Mouse (Mus musculus) gastrocnemius, postnatal 10 days (tissue): ENCODE results near the gene Slc5a4b. TPM values are rescaled to one million over a fixed set of nuclear protein-coding genes. Genes with fewer than 3 reads are reported as not detected.
"Not testable (repeated sequence)": the region's sequence is repeated elsewhere in the genome, so short reads cannot be mapped to it uniquely, and the experiment has no call there.

Experiments used
- DNase-seq: peaks from one replicate; pipeline ENCODE4 v3.0.0; 2021; ENCODE audit warnings: mixed read lengths
- long read RNA-seq, 2 experiments: library from polyadenylated mRNA; stranded (forward); transcript quantifications; one replicate each; pipeline ENCODE4 v2.0.0; 2021
- total RNA-seq, 2 experiments: library from RNA; stranded (reverse); gene quantifications; 2 replicates each; pipeline ENCODE4 v1.2.3; 2021

The Slc5a4b gene
- total RNA-seq: not detected
- long read RNA-seq, experiment 1: 0 reads
- long read RNA-seq, experiment 2: 0 reads

DNA sequence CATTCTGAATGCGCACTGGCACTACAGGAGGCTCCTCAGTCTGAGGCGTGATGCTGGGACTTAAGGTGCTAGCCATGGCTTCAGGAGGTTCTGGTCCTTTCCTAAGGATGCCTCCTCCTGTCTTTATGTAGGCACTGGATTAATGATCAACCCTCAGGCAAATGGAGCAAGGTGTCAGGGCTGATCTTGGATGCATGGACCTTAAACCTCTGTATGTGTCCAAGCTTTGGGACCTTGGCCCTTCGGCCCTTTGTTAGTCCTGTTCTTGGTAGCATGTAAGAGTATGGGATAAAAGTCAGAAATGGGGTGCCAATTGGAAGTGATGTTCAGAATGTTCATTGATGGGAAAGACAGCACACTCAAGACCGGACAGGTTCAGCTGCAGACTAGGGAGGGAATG lies at the start of gene Slc5a4b:
Gene Slc5a4b (minus strand): TSS at position 101 of the 400 bp plus-strand sequence.
- no peak for DNase-seq

DNA sequence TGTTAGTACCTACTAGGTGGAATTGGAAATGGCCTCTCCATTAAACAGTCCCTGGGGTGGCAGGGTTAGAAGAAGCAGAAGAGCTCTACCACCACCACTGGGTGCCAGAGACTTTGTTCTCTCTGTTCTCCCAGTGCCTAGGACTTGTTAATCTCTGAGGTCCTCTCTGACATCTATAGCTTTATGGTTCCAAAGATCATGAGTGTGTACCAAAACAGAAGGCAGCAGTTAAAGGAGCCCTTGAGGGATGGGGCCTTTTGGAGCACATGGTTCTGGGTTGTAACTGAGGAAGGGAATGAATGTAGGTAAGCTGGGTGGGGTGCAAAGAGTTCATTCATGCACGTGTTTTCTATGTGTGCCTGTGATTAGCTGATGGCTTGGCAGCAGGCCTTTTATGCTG lies 47.2 kb upstream of the Slc5a4b start:
- no peak for DNase-seq

DNA sequence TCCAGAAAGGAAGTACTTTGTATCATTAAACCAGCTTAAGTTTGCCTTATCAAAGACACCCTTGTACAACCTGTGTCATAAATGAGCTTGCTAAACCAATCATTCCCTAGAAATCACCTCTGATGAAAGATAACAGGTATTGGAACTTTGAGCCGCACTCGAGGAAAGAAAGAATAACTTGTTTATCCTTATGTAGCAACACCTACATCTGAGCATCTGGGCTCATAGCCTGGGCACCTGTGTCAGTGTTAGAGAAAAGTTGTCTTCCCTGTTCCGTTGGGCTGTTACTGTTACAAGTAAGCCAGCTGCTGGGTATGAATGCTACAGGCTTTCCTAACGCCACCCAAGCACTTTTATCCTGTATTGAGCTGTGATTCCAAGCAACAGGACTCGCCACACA lies 46.8 kb upstream of the Slc5a4b start:
- DNase-seq: no peak

DNA sequence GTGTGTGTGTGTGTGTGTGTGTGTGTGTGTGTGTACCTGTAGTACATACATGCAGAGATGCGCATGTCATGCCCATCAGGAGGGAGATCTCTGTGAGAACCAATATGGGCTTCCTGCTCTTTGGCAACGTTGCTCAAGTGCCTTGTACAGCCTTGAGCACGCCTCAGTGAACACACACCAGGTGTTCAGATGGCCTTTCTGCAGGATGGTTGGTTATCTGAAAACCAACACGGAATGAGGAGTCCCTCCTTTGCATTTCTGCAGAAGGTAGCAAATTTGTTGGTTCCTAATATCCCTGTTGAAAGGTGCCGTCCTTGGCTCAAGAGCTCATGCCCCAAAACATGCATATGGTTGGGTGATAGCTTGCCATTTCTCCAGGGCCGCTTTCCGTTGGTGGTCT lies 45.1 kb upstream of the Slc5a4b start:
- DNase-seq: no peak

DNA sequence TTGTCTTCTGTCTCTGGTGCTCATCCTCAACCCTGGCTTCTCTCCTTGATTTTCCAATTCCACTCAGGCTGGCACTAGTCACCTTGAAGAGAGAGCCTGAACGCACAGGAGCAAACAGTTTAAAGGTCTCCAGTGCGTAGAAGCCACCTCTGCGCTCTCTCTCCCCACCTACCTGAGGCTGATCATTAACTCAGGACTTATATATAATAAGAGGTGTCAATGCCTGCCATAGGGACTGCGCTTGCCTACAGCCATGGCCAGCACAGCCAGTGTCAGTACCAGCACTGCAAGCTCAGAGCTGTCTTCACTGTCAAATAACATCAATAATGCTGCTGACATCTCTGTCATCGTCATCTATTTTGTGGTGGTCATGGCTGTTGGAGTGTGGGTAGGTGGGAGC lies 36.5 kb upstream of the Slc5a4b start, which contains the start of gene Slc5a4a:
Gene Slc5a4a (plus strand): TSS at position 174 of the 400 bp plus-strand sequence.
- no peak for DNase-seq

DNA sequence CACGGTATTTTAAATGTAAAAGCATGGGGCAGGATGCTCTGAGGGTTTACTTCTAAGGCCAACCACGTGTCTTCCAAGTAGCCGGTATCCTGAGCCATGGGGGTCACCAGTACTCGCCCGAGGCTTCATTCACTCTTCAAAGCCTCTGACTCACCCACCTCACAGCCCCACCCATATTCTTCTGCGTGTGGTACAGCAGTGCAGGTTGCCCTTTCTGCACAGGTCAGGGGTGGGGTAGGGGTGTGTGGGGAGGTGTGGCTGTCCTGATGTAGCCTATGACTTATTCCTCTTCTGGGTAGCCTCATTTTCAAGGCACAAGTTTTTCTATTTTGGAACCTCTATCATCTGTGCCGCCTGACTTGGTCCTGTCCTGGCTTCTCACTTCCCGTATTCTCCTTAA lies 36.1 kb upstream of the Slc5a4b start:
- no peak for DNase-seq

DNA sequence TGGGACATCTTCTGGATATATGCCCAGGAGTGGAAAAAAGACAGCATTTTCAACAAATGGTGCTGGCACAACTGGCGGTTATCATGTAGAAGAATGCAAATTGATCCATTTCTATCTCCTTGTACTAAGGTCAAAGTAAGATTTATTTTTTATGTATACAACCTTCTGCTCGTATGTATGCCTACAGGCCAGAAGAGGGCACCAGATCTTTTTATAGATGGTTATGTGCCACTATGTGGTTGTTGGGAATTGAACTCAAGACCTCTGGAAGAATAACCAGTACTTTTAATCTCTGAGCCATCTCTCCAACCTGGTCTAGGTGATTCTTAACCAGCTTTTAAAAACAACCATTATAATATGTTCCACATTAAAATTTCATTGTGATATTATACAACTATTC lies 25.6 kb upstream of the Slc5a4b start:
- no peak for DNase-seq

DNA sequence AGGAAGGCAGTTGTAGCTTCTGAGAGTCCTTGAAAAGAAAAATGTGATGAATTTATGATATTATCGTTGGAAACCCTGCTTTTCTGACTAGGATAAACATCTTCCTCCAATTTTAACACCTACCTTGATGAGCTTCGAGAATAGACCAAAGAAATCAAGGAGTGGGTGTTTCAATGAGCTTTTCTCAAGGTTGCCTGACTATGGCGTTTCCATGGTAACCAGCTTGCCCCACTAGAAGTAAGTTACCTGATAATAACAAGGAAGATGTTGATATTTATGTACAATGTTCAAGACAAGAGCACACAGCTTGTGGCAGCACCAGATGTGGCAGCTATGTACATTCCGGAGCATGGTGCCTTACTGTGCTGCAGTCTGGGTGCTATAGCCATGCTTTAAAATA lies 21.7 kb upstream of the Slc5a4b start:
- no peak for DNase-seq

DNA sequence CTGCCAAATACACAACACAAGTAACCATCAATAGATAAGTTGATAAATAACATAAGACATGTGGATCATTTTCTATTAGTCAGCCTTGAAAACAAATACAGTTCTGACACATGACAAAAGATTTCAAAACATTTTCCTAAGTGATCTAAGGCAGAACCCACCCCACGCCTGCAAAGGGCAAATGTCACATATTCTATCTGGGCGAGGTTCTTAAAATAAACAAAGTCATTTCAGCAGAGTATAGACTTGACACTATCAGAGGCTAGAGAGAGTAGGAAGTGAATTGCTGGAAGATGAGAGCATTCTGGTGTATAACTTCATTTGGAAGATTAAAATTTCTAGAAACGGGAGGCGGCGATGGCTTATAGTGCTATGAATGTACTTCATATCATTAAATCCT lies 10.7 kb upstream of the Slc5a4b start:
- no peak for DNase-seq

DNA sequence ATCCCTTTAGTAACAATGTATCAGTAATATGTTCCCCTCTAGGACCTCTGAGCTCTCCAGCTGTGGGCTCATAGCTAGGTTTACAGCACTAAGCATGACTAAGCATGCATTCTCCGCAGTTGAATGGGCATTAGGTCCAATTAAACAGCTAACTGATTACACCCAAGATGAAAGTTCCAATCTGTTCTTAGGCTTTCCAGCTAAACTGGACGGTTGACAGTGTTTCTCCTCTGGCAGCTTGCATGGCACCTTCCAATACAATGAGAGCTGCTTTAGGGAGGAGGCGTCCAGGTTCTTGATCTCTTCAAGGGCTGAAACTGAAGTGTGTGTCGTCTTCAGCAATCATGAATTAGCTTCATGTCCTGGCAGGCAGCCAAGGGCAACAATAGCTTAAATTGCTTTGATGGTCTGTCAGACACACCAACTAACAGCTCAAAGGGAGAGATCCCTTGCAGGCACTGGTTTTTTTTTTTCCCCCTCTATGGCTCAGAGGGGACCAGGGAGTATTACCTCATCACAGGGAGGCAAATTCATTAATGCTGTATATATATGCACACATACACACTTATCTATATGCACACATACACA lies 9.5 kb upstream of the Slc5a4b start:
- DNase-seq: no peak

DNA sequence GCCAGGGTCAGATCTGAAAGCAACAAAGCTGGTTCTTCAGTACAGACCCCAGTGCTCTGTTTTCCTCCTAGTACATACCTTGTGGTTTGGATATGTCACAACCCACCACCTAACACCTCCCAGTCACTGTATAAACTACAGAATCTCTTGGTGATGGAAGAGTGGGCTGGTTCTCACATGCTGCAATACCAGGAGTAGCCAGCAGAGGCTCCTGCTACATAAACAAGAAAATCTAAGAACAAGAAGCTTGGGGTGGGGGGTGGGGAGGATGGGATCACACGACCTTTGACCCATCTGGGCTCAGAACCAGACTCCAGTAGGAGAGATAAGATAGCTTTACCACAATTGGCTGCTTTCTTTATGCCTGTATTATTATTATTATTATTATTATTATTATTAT lies 8.0 kb upstream of the Slc5a4b start:
- DNase-seq: peak; percentile 18

DNA sequence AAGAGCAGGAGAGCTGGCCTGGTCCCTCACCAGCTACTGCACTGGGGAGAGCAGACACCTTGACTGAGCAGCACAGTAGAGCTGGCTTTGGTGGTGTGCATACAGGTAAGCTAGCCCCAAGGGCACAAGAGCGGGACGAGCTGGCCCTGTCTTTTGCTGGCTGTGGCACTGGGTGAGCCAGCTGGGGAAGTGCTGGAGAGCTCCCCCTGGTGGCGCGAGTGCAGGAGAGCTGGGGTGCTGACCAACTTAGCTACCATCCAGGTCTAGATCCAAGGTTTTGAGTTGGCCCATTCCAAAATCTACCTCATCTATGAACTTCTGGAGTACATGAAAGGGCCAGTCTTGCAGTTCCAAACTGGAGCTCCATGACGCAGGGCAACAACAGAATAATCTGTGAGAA lies 7.2 kb upstream of the Slc5a4b start:
- DNase-seq: peak; percentile 65

DNA sequence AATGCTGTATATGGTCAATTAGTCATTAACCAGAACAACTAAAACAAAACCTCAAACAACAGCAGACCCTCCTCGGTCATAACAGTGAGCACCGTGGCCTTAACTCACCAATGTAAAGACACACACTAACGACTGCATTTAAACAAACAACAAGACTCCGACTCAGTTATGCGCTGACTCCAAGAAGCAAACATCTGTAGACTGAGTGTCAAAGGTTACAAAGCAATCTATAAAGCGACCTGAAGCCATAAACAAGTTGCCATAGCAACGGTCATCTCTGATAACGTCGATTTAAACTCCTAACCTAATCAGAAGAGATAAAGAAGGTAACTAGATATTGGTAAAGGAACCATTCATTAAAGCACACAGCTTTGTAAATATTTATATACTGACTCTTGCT lies 13.4 kb downstream of the Slc5a4b start:
- no peak for DNase-seq

DNA sequence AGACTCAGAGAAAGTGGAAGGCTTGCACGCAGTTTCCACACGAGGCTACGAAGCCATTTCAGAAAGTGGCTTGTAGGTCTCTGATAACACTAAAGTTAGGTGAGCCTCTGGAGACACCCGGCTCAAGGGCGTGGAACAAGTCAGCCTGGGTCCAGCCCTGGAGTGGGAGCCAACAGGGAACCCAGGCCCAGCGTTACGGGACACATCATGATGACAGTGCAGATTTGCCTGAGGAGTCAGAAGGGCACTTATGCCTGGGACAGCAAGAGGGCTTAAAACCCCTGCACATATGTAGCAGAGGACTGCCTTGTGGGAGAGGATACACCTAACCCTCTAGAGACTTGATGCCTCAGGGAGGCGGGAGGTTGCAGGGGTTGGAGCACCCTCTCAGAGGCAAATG lies 14.2 kb downstream of the Slc5a4b start:
- no peak for DNase-seq

DNA sequence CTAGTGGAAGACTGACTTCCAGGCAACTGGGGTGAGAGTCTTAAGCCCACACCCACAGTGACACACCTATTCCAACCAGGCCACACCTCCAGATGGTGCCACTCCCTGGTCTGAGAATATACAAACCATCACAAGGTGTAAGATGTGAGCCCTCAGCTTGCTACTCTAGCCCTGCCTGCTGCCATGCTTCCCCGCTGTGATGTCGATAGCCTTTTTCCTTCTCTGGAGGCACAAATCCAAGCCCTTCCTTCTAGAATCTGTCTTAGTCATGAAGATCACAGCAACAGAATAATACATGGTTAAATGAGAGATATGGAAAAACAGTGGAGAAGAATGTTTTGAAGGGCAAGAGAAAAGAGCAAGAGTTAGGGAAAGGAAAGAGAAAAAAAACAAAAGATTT lies 33.8 kb downstream of the Slc5a4b start:
- DNase-seq: not testable (repeated sequence)

DNA sequence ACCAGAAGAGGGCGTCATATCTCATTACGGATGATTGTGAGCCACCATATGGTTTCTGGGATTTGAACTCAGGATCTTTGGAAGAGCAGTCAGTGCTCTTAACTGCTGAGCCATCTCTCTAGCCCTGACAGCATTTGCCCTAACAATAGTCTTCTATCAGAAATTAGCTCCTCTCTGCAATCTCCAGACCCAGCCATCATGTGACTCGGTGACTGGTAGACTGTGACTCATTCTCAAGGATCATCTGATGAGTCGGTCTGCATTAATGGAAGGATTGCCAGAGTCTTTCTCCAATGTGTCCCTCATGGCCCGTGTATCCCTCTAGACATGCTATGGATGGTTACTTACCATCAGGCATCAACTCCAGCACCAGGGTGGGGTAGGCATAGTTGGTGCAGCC lies 38.7 kb downstream of the Slc5a4b start:
- DNase-seq: not testable (repeated sequence)

DNA sequence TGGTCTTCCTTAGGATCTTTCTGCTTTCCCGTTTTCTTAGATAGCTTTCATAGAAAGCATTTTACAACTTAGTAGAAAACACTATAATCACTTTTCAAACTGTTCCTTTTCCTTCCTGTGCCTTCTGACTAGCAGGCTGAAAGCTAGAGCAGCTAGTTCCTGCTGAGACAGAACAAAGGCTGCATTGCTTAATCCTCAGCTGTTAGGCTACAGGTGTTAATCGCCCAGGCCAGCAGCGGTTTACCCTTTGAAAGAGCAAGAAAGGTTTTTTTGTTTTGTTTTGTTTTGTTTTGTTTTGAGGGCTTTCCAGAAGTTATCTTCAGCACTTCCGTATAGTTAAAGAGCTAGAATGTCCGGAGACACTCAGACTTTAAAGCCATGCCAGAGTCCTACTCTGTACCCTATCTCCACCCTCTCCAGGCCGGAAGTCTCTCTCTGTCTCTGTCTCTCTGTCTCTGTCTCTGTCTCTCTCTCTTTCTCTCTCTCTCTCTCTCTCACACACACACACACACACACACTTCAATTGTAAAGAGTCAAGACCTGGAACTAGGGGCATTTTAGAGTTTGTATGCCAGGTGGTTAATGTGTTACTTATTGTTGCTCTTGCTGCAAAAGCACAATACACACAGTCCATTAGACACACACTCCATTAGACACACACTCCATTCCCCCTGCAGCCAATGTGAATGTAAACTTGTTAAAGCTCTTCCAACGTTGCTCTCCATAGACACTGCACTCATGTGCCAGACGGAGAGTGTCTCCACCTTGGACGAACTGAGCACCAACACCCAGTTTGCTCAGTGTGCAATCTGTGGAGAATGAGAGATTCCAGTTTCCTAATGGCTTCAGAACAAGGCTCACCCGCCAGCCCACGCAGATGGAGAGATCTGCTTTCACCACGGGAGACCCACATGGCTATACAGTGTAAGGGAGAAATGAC lies 42.8 kb downstream of the Slc5a4b start:
- DNase-seq: no peak

DNA sequence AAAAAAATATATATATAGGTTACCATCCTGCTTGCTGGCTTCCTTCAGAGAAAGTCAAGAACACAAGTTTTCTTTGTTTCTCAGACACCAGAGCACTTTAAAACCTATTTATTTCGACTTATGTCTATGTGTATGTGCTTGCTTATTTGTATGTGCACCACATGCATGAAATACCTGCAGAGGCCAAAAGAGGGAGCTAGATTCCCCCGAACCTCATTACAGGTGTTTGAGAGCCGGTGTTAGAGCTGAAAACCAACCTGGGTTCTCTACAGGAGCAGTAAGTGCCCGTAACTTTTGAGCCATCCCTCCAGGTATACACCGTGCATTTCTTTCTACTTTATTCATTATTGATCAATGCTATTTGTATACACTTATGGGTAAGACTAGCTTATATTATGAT lies 48.3 kb downstream of the Slc5a4b start:
- no peak for DNase-seq

DNA sequence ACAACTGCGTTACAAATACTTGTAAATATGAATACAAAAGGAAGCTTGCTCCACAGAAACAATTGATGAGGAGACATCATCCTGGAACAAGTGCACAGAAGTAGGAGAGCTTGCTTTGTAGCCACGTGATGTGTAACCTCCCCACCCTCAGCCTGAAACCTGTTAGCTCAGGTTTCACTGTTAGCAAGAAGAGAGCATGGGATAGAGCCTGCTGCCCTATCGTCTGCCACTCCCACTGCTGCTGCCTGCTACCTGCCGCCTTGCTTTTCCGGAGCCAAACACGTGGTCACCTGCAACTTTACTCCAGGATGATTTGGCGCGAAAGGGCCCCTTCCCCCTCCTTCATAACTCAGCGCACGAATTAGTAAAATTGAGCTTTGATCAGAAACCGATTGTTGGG lies 58.9 kb downstream of the Slc5a4b start:
- no peak for DNase-seq

DNA sequence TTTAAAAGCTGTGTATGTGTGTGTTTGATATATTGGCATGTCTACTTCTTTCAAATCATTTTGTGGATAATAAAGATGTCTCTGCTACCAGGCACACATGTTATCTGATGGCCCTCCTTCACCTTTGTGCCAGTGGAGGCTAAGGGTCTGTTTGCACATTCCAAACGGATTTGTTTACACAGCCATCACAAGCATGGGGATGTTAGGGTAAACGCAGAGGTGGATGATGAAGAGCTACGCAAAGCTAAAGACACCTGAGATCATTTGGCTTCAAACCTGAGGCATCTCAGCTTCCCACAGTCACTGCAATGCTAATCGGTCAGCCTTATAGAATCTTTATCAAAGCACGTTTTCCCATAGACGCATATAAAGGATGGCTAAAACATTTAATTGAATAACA lies 61.8 kb downstream of the Slc5a4b start:
- DNase-seq: no peak

DNA sequence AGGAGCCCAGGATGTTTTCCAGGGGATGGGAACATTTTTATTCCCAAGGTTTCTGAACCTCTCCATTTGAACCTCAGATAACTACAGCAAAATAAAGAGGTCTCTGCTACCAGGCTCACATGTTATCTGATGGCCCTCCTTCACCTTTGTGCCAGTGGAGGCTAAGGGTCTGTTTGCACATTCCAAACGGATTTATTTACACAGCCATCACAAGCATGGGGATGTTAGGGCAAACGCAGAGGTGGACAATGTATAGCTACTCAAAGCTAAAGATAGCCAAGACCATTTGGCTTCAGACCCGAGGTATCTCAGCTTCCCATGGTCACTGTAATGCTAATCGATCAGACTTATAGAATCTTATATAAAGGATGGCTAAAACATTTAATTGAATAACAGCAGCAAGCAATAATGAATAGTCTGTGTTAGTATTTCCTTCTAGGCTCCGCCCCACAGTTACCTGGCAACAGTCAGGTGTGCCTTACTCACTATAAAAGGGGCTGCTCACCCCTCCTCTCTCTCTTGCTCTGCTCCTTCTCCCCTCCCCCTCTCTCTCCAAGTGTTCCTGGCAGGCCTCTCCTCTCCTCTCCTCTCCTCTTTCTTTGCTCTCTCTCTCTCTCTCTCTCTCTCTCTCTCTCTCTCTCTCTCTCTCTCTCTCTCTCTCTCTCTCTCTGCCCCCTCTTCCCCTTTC lies 63.4 kb downstream of the Slc5a4b start:
- no peak for DNase-seq

DNA sequence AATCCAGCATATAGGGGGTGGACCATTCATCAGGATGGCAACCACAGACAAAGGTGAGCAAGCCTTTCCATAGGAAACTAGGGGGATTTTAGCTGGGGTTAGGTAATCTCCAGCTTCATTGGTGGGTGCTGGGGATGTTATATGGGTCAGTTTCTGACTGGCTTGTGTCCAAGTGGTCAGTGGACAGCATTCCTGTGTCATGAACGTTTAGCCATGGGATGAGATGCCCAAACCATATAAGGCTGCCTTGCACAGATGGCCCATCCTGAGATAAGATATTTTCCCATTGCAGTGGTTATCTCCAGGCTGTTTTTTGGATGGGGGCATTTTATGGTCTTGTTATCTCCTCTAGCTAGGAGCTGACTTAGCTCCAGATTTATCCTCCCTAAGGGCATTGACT lies 64.0 kb downstream of the Slc5a4b start:
- no peak for DNase-seq

DNA sequence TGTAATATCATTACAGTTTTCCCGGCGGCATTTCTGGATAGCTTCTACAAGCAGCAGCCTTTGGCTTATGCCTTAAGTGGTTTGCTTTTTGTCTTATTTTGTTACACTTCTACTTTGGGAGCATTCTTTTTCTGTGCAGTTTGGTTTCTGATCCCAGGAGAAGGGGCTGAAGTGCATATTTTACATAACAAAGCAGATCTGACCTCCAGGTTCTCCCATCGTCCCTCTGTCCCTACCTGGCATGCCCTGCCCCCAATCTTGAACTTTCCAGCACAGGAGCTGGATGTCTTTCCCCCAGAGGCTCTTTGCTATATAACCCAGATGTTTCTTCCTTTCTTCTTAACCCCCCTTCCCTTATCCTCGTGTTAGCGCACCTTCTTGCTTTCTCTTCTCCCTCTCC lies 65.4 kb downstream of the Slc5a4b start:
- no peak for DNase-seq
